ENCODE assay signal across 24 mouse cellular contexts in genomic region chr9:66200411-66200789, GRCm38 (mm10). TPM values are rescaled to one million over a fixed set of nuclear protein-coding genes. Genes with fewer than 3 reads are reported as not detected.
A peak's percentile ranks its signal among the peaks of the same experiment; 100 is the strongest.
DNase-seq lines count a peak whose midpoint lies in the region; ATAC-seq lines count a peak whose summit lies in the region.
"Had no signal": no experiment of that assay in that cellular context is flagged by ENCODE, and none has a peak within 500 bp of the region (broad histone marks: within the 10 kb centered on the region; RNA-seq: fewer than 3 reads in every experiment).

No protein-coding gene starts in this region.

- H3K36me3 ChIP-seq in erythroblast, embryonic 14.5 days (ENCODE audit: control insufficient read depth) = peaks cover 81% of the 10 kb centered on the region
- H3K36me3 ChIP-seq in liver, embryonic 13.5 days = no peaks in the 10 kb centered on the region
- H3K36me3 ChIP-seq: heart, embryonic 13.5 days; hindbrain, embryonic 12.5 days; lung, embryonic 15.5 days; midbrain, embryonic 15.5 days; neural tube, embryonic 13.5 days had no signal

- 19% methylated on average over 5 of the region's 5 CpGs for WGBS in liver, embryonic 13.5 days (ENCODE audit: insufficient replicate concordance)

- H3K9me3 ChIP-seq in erythroblast, embryonic 14.5 days (ENCODE audit: control insufficient read depth, low read length) = no peaks in the 10 kb centered on the region
- H3K9me3 ChIP-seq in liver, embryonic 13.5 days (replicated peaks) = no peaks in the 10 kb centered on the region
- H3K9me3 ChIP-seq: heart, embryonic 13.5 days; hindbrain, embryonic 12.5 days; lung, embryonic 15.5 days; midbrain, embryonic 15.5 days; neural tube, embryonic 13.5 days had no signal

- H3K9ac ChIP-seq in liver, embryonic 13.5 days = peak overlapping the region; percentile 22; the same call in 1 of the 2 replicates
- H3K9ac ChIP-seq: heart, embryonic 13.5 days; hindbrain, embryonic 12.5 days; lung, embryonic 15.5 days; midbrain, embryonic 15.5 days; neural tube, embryonic 13.5 days had no signal

- H3K4me2 ChIP-seq in liver, embryonic 13.5 days = peak overlapping the region; percentile 31
- H3K4me2 ChIP-seq: heart, embryonic 13.5 days; hindbrain, embryonic 12.5 days; lung, embryonic 15.5 days; midbrain, embryonic 15.5 days; neural tube, embryonic 13.5 days had no signal

- peak overlapping the region; percentile 35 for H3K4me3 ChIP-seq in erythroblast, embryonic 14.5 days (replicated peaks)
- H3K4me3 ChIP-seq in liver, embryonic 13.5 days (replicated peaks) = no peak overlapping the region
- H3K4me3 ChIP-seq: heart, adult 2 months; heart, embryonic 13.5 days; hindbrain, embryonic 12.5 days; lung, embryonic 15.5 days; midbrain, embryonic 15.5 days; myocyte; neural tube, embryonic 13.5 days had no signal

- H3K4me1 ChIP-seq in erythroblast, embryonic 14.5 days (ENCODE audit: control insufficient read depth) = peaks cover 88% of the 10 kb centered on the region
- peaks cover 59% of the 10 kb centered on the region for H3K4me1 ChIP-seq in liver, embryonic 13.5 days (replicated peaks)
- H3K4me1 ChIP-seq: lung, embryonic 15.5 days; midbrain, embryonic 15.5 days; neural tube, embryonic 13.5 days had no signal

- DNase-seq in spleen, adult 12 weeks (ENCODE audit: low spot score) = peak; percentile 24
- DNase-seq in spleen, postnatal 14 days (ENCODE audit: low spot score in 2 of 2) = no peak
- peak; percentile 54 for DNase-seq in liver, embryonic 13.5 days
- no peak for DNase-seq in cerebellum, adult 9-10 months
- no peak for DNase-seq in cerebellum, postnatal 10 days
- no peak for DNase-seq in kidney, postnatal 36 days
- DNase-seq: adrenal gland, adult 2 months; cerebellum, adult 9-11 months; gastrocnemius, postnatal 14 days; heart, adult 2 months; heart, postnatal 14 days; retina, postnatal 1 day; right cerebral cortex, postnatal 25 days had no signal

- no peaks in the 10 kb centered on the region for H3K27me3 ChIP-seq in erythroblast, embryonic 14.5 days (ENCODE audit: control insufficient read depth)
- no peaks in the 10 kb centered on the region for H3K27me3 ChIP-seq in liver, embryonic 13.5 days
- H3K27me3 ChIP-seq: heart, embryonic 13.5 days; hindbrain, embryonic 12.5 days; lung, embryonic 15.5 days; midbrain, embryonic 15.5 days; neural tube, embryonic 13.5 days; Patski had no signal

- peak overlapping the region; percentile 80 for H3K27ac ChIP-seq in liver, embryonic 13.5 days
- H3K27ac ChIP-seq: heart, adult 2 months; heart, embryonic 13.5 days; hindbrain, embryonic 12.5 days; lung, embryonic 15.5 days; midbrain, embryonic 15.5 days; neural tube, embryonic 13.5 days; stomach, postnatal 0 days had no signal

- ATAC-seq in liver, embryonic 13.5 days (ENCODE audit: low read depth) = peak; percentile 90
- ATAC-seq in megakaryocyte-erythroid progenitor cell, adult 5-6 weeks (replicated peaks; ENCODE audit: low FRiP score, low TSS enrichment, poor library complexity, severe bottlenecking) = peak; percentile 87
- ATAC-seq: forebrain, embryonic 14.5 days; midbrain, embryonic 15.5 days; Patski had no signal

RNA-seq across cellular contexts. Expression of gene Dapk2, which starts 42.4 kb away (rescaled TPM):
- 7.8 and 10.8 TPM in 2 replicates for polyA plus RNA-seq in erythroblast, embryonic 14.5 days (2012)
- 20.5 and 23.8 TPM in 2 replicates for polyA plus RNA-seq in liver, embryonic 13.5 days (2015; fragmentation: Nextera tagmentation; extraction: Ambion mirVana)
- total RNA-seq in megakaryocyte-erythroid progenitor cell, adult 5-6 weeks (2014; fragmentation: Nextera tagmentation) = 9.2 and 11.0 TPM in 2 replicates
- total RNA-seq in megakaryocyte-erythroid progenitor cell, adult 5-6 weeks (2017) = 5.2 and 10.3 TPM in 2 replicates

Comparison
In these comparisons a context has a peak if more than half of its experiments do, and no peak if none do; other contexts are left out.
1. DNase-seq: peak in spleen, adult 12 weeks (single experiment) and liver, embryonic 13.5 days (single experiment); none in spleen, postnatal 14 days (0 of 2), cerebellum, adult 9-10 months (single experiment), cerebellum, postnatal 10 days (0 of 2) and kidney, postnatal 36 days (0 of 2).